Mouse (Mus musculus) CH12.LX (cell line): Measurements from ENCODE around the gene Slc25a44.
A peak's percentile ranks its signal among the peaks of the same experiment; 100 is the strongest.

Experiments
- BHLHE40 ChIP-seq: IDR thresholded peaks from 2 replicates; pipeline ENCODE4 v1.6.1; 2011; ENCODE audit warnings: mild to moderate bottlenecking, low read depth, low read length, improper control_type of control experiment
- CTCF ChIP-seq, 2 experiments: IDR thresholded peaks in 1 of 2; conservative IDR thresholded peaks in 1 of 2; 2 replicates each; pipeline ENCODE4 v1.5.1; 2011 to 2012; ENCODE audit warnings: low read depth in 2 of 2, low read length in 2 of 2, improper control_type of control experiment in 1 of 2, inconsistent platforms in 1 of 2, mild to moderate bottlenecking in 1 of 2, moderate library complexity in 1 of 2
- EP300 ChIP-seq: IDR thresholded peaks from 2 replicates; pipeline ENCODE4 v1.6.1; 2011; ENCODE audit warnings: low read length, improper control_type of control experiment
- ETS1 ChIP-seq: conservative IDR thresholded peaks from 2 replicates; pipeline ENCODE4 v1.6.1; 2012; ENCODE audit warnings: low read depth, mild to moderate bottlenecking, inconsistent platforms, low read length, improper control_type of control experiment, moderate library complexity
- GABPA ChIP-seq: IDR thresholded peaks from 2 replicates; pipeline ENCODE4 v1.6.1; 2012; ENCODE audit warnings: low read depth, low read length, improper control_type of control experiment, inconsistent platforms; ENCODE audit not compliant: insufficient replicate concordance
- HCFC1 ChIP-seq: IDR thresholded peaks from 2 replicates; pipeline ENCODE4 v1.6.1; 2012; ENCODE audit warnings: low read depth, mild to moderate bottlenecking, inconsistent platforms, low read length, improper control_type of control experiment
- MEF2A ChIP-seq: IDR thresholded peaks from 2 replicates; pipeline ENCODE4 v1.6.1; 2014; ENCODE audit warnings: low read depth, mild to moderate bottlenecking, inconsistent platforms, low read length, improper control_type of control experiment, borderline replicate concordance
- MYC ChIP-seq: IDR thresholded peaks from 2 replicates; pipeline ENCODE4 v1.6.1; 2011; ENCODE audit warnings: low read depth, mild to moderate bottlenecking, improper control_type of control experiment, low read length
- POLR2A ChIP-seq: IDR thresholded peaks from 2 replicates; pipeline ENCODE4 v1.6.1; 2011; ENCODE audit warnings: low read depth, mild to moderate bottlenecking, improper control_type of control experiment, low read length
- RCOR1 ChIP-seq: conservative IDR thresholded peaks from 2 replicates; pipeline ENCODE4 v1.6.1; 2012; ENCODE audit warnings: low read depth, mild to moderate bottlenecking, inconsistent platforms, low read length, improper control_type of control experiment
- TCF12 ChIP-seq: IDR thresholded peaks from 2 replicates; pipeline ENCODE4 v1.6.1; 2014; ENCODE audit warnings: low read depth, mild to moderate bottlenecking, inconsistent platforms, low read length, improper control_type of control experiment
- USF1 ChIP-seq: IDR thresholded peaks from 2 replicates; pipeline ENCODE4 v1.6.1; 2014; ENCODE audit warnings: low read depth, mild to moderate bottlenecking, inconsistent platforms, low read length, improper control_type of control experiment
- USF2 ChIP-seq: conservative IDR thresholded peaks from 2 replicates; pipeline ENCODE4 v1.6.1; 2011; ENCODE audit warnings: low read depth, low read length, improper control_type of control experiment
- ZNF384 ChIP-seq: IDR thresholded peaks from 2 replicates; pipeline ENCODE4 v1.6.1; 2012; ENCODE audit warnings: low read depth, low read length, improper control_type of control experiment, inconsistent platforms

- TF ChIP-seq POLR2A (peak; percentile 86), HCFC1 (peak; percentile 92), CTCF (conservative IDR thresholded peaks at IDR 0.05 in 1 of 2, IDR thresholded peaks at IDR 0.05 in 1 of 2; ENCODE audit: low read depth in 2 of 2, low read length in 2 of 2) (no peak), ZNF384 (no peak), EP300 (no peak), RCOR1 (no peak), BHLHE40 (0 out of 2 replicates have a peak, but pooled peaks have one; percentile 19), GABPA (no peak; the same call in 1 of the 2 replicates), TCF12 (0 out of 2 replicates have a peak, but pooled peaks have one; percentile 23), MEF2A (no peak; the same call in 1 of the 2 replicates), ETS1 (no peak), USF2 (peak; percentile 65), MYC (peak; percentile 33), USF1 (peak; percentile 60)
These were observed at the start of gene Slc25a44 for GRCm38 (mm10) chr3:88424605-88425329.
